Mouse (Mus musculus) heart, postnatal 0 days (tissue): ENCODE results near the gene Znrf1.

Source experiments
- CTCF ChIP-seq: IDR thresholded peaks from 2 replicates; pipeline ENCODE4 v1.5.1; 2016; ENCODE audit warnings: antibody characterized with exemption, control low read depth, low read depth
- EP300 ChIP-seq: IDR thresholded peaks from 2 replicates; pipeline ENCODE4 v1.6.1; 2016; ENCODE audit warnings: antibody characterized with exemption, low read depth

DNA sequence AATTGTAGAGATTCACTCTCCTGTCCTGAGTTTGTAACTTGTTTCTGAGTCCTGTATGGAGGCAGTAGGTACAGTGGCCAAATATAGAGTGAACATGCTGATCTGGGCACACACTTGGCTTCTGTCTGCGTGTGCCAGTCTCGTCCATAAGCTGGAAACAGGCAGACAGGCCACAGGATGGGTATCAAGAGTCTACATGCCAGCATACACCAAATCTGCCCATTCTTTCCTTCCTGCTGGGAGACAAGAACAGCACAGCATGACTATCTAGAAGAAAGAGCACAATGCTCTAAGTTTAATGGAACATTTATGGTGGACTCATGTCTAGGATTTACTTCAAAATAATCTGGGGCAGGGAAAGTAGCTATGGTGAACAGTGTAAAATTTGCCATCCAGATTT, 59.1 kb downstream of the Znrf1 start:
- TF ChIP-seq CTCF (no peak), EP300 (no peak)
